Mouse (Mus musculus) midbrain, embryonic 13.5 days (tissue): Measurements from ENCODE around the gene Mta3. TPM values are rescaled to one million over a fixed set of nuclear protein-coding genes. Genes with fewer than 3 reads are reported as not detected.

Source experiments
- ATAC-seq: fragments of 200-750 bp; cut with Nextera tagmentation; 2 replicates; pipeline ENCODE4 v1.8.0; 2017; ENCODE audit warnings: mild to moderate bottlenecking, moderate TSS enrichment, moderate library complexity
- H3K27ac ChIP-seq: fragments of 300-500 bp; sonication (generic); 2 replicates; pipeline ENCODE4 v1.5.1; 2015; ENCODE audit warnings: inconsistent platforms, mild to moderate bottlenecking, moderate library complexity
- H3K27me3 ChIP-seq: fragments of 300-500 bp; sonication (generic); 2 replicates; pipeline ENCODE4 v1.6.1; 2015; ENCODE audit warnings: mild to moderate bottlenecking, inconsistent platforms
- H3K36me3 ChIP-seq: fragments of 300-500 bp; sonication (generic); 2 replicates; pipeline ENCODE4 v1.6.1; 2015; ENCODE audit warnings: mild to moderate bottlenecking, inconsistent platforms
- H3K4me1 ChIP-seq: fragments of 300-500 bp; sonication (generic); replicated peaks from 2 replicates; pipeline ENCODE4 v1.6.1; 2015; ENCODE audit warnings: inconsistent platforms
- H3K4me2 ChIP-seq: fragments of 300-500 bp; sonication (generic); replicated peaks from 2 replicates; pipeline ENCODE4 v1.6.1; 2015; ENCODE audit warnings: moderate library complexity, mild to moderate bottlenecking, inconsistent platforms
- H3K4me3 ChIP-seq: fragments of 300-500 bp; sonication (generic); replicated peaks from 2 replicates; pipeline ENCODE4 v1.5.1; 2015; ENCODE audit warnings: mild to moderate bottlenecking, inconsistent platforms
- H3K9ac ChIP-seq: fragments of 300-500 bp; sonication (generic); replicated peaks from 2 replicates; pipeline ENCODE4 v1.6.1; 2015; ENCODE audit warnings: mild to moderate bottlenecking, inconsistent platforms
- H3K9me3 ChIP-seq: fragments of 300-500 bp; sonication (generic); 2 replicates; pipeline ENCODE4 v1.6.1; 2016; ENCODE audit warnings: mild to moderate bottlenecking, inconsistent platforms
- WGBS: fragments of 180-500 bp; shearing (Covaris S2); methylation state at CpG from one replicate; pipeline ENCODE4 v1.1.7; 2015; 5-methylcytosine and 5-hydroxymethylcytosine counted together
- polyA plus RNA-seq: library from polyadenylated mRNA; unstranded; fragments of >200 nt; fragmentation: Nextera tagmentation; extraction: Ambion mirVana; gene quantifications from 2 replicates; pipeline ENCODE4 v1.2.1, GENCODE M21; 2015

Gene Mta3
- polyA plus RNA-seq, 1 experiment from 2014 or later = 26.6 TPM

- Histone ChIP-seq H3K4me3 (no peak overlapping the region), H3K27ac (no peak overlapping the region)
Measured at GRCm38 (mm10) chr17:83799506-83800050, 93.6 kb downstream of the Mta3 start.

GRCm38 (mm10) chr17:83803987-83804386 lies 98.0 kb downstream of the Mta3 start:
- peaks cover 20% of the 10 kb centered on the region for H3K36me3 ChIP-seq
- no peaks in the 10 kb centered on the region for H3K27me3 ChIP-seq
- H3K4me3 ChIP-seq = no peak overlapping the region
- 57% methylated on average over 9 of the region's 9 CpGs for WGBS
- 0 out of 2 replicates have a peak overlapping the region, but pooled peaks have one; percentile 2 for H3K4me2 ChIP-seq
- no peaks in the 10 kb centered on the region for H3K9me3 ChIP-seq
- H3K9ac ChIP-seq = no peak overlapping the region
- ATAC-seq = peak; percentile 73
- peak overlapping the region; percentile 57; the same call in 1 of the 2 replicates for H3K27ac ChIP-seq
- H3K4me1 ChIP-seq = peaks cover 11% of the 10 kb centered on the region; the same call in 1 of the 2 replicates

More at GRCm38 (mm10) chr17:83799506-83800050, 93.6 kb downstream of the Mta3 start:
- 95% methylated on average over 11 of the region's 11 CpGs for WGBS
- Histone ChIP-seq H3K4me1 (peaks cover 9% of the 10 kb centered on the region; the same call in 1 of the 2 replicates), H3K4me2 (no peak overlapping the region), H3K27me3 (no peaks in the 10 kb centered on the region), H3K36me3 (peaks cover 7% of the 10 kb centered on the region), H3K9ac (no peak overlapping the region), H3K9me3 (no peaks in the 10 kb centered on the region)
- no peak for ATAC-seq

- H3K9me3 ChIP-seq = no peaks in the 10 kb centered on the region
- H3K4me3 ChIP-seq = no peak overlapping the region
- 85% methylated on average over 9 of the region's 9 CpGs for WGBS
- no peak overlapping the region for H3K27ac ChIP-seq
- no peak overlapping the region for H3K4me2 ChIP-seq
- no peaks in the 10 kb centered on the region for H3K27me3 ChIP-seq
- no peak for ATAC-seq
- H3K36me3 ChIP-seq = peaks cover 20% of the 10 kb centered on the region
- peaks cover 11% of the 10 kb centered on the region; the same call in 1 of the 2 replicates for H3K4me1 ChIP-seq
- H3K9ac ChIP-seq = no peak overlapping the region
Measured at GRCm38 (mm10) chr17:83805078-83805477, 99.1 kb downstream of the Mta3 start.

- no peaks in the 10 kb centered on the region for H3K27me3 ChIP-seq
- ATAC-seq = no peak
- H3K4me3 ChIP-seq = no peak overlapping the region
- no peak overlapping the region for H3K4me2 ChIP-seq
- no peaks in the 10 kb centered on the region for H3K9me3 ChIP-seq
- WGBS = 86% methylated on average over 7 of the region's 7 CpGs
- no peak overlapping the region for H3K27ac ChIP-seq
- H3K36me3 ChIP-seq = peaks cover 17% of the 10 kb centered on the region; the same call in 1 of the 2 replicates
- H3K9ac ChIP-seq = no peak overlapping the region
- peaks cover 11% of the 10 kb centered on the region; the same call in 1 of the 2 replicates for H3K4me1 ChIP-seq
Measured at GRCm38 (mm10) chr17:83807345-83807744, 101.4 kb downstream of the Mta3 start.

GRCm38 (mm10) chr17:83807778-83808398 lies 101.9 kb downstream of the Mta3 start:
- H3K4me1 ChIP-seq = peaks cover 11% of the 10 kb centered on the region; the same call in 1 of the 2 replicates
- no peak overlapping the region for H3K4me2 ChIP-seq
- H3K9ac ChIP-seq = no peak overlapping the region
- no peaks in the 10 kb centered on the region for H3K27me3 ChIP-seq
- H3K27ac ChIP-seq = no peak overlapping the region
- peaks cover 17% of the 10 kb centered on the region; the same call in 1 of the 2 replicates for H3K36me3 ChIP-seq
- no peak for ATAC-seq
- no peak overlapping the region for H3K4me3 ChIP-seq
- WGBS = 74% methylated on average over 11 of the region's 11 CpGs
- no peaks in the 10 kb centered on the region for H3K9me3 ChIP-seq

- Histone ChIP-seq H3K4me2 (no peak overlapping the region), H3K27ac (no peak overlapping the region), H3K4me1 (peaks cover 11% of the 10 kb centered on the region; the same call in 1 of the 2 replicates), H3K9ac (no peak overlapping the region), H3K4me3 (no peak overlapping the region), H3K27me3 (no peaks in the 10 kb centered on the region), H3K36me3 (peaks cover 17% of the 10 kb centered on the region; the same call in 1 of the 2 replicates), H3K9me3 (no peaks in the 10 kb centered on the region)
- WGBS = 92% methylated on average over 12 of the region's 12 CpGs
- no peak for ATAC-seq
Measured at GRCm38 (mm10) chr17:83808476-83809098, 102.6 kb downstream of the Mta3 start.

- no peak for ATAC-seq
- H3K4me2 ChIP-seq = no peak overlapping the region
- no peaks in the 10 kb centered on the region for H3K27me3 ChIP-seq
- no peaks in the 10 kb centered on the region for H3K9me3 ChIP-seq
- WGBS = 92% methylated on average over 17 of the region's 17 CpGs
- H3K36me3 ChIP-seq = peaks cover 17% of the 10 kb centered on the region; the same call in 1 of the 2 replicates
- no peak overlapping the region for H3K4me3 ChIP-seq
- H3K27ac ChIP-seq = no peak overlapping the region
- H3K4me1 ChIP-seq = peaks cover 4% of the 10 kb centered on the region; the same call in 1 of the 2 replicates
- no peak overlapping the region for H3K9ac ChIP-seq
Measured at GRCm38 (mm10) chr17:83809197-83809829, 103.3 kb downstream of the Mta3 start.

GRCm38 (mm10) chr17:83810285-83810684 lies 104.3 kb downstream of the Mta3 start:
- H3K4me3 ChIP-seq = no peak overlapping the region
- ATAC-seq = no peak
- WGBS = 95% methylated on average over 5 of the region's 5 CpGs
- H3K4me2 ChIP-seq = no peak overlapping the region
- no peaks in the 10 kb centered on the region for H3K9me3 ChIP-seq
- peaks cover 10% of the 10 kb centered on the region; the same call in 1 of the 2 replicates for H3K36me3 ChIP-seq
- H3K4me1 ChIP-seq = no peaks in the 10 kb centered on the region
- no peak overlapping the region for H3K27ac ChIP-seq
- H3K9ac ChIP-seq = no peak overlapping the region
- no peaks in the 10 kb centered on the region for H3K27me3 ChIP-seq

- H3K4me2 ChIP-seq = no peak overlapping the region
Measured at GRCm38 (mm10) chr17:83812200-83812944, 106.4 kb downstream of the Mta3 start.

GRCm38 (mm10) chr17:83813050-83813449 lies 107.1 kb downstream of the Mta3 start:
- no peak overlapping the region for H3K27ac ChIP-seq
- no peaks in the 10 kb centered on the region for H3K4me1 ChIP-seq
- no peak for ATAC-seq
- H3K4me3 ChIP-seq = no peak overlapping the region
- H3K9me3 ChIP-seq = no peaks in the 10 kb centered on the region
- no peak overlapping the region for H3K4me2 ChIP-seq
- H3K9ac ChIP-seq = no peak overlapping the region
- H3K27me3 ChIP-seq = no peaks in the 10 kb centered on the region
- 93% methylated on average over 4 of the region's 4 CpGs for WGBS
- 0 out of 2 replicates have a peak, but pooled peaks cover under 1% of the 10 kb centered on the region for H3K36me3 ChIP-seq

More at GRCm38 (mm10) chr17:83812200-83812944, 106.4 kb downstream of the Mta3 start:
- 90% methylated on average over 17 of the region's 17 CpGs for WGBS
- Histone ChIP-seq H3K4me1 (no peaks in the 10 kb centered on the region), H3K27me3 (no peaks in the 10 kb centered on the region), H3K4me3 (no peak overlapping the region), H3K9ac (no peak overlapping the region), H3K36me3 (no peaks in the 10 kb centered on the region), H3K9me3 (no peaks in the 10 kb centered on the region), H3K27ac (no peak overlapping the region)
- no peak for ATAC-seq

- no peak for ATAC-seq
- peaks cover 15% of the 10 kb centered on the region for H3K4me1 ChIP-seq
- 87% methylated on average over 7 of the region's 7 CpGs for WGBS
- H3K36me3 ChIP-seq = 0 out of 2 replicates have a peak, but pooled peaks cover 3% of the 10 kb centered on the region
- H3K9me3 ChIP-seq = no peaks in the 10 kb centered on the region
- no peak overlapping the region for H3K9ac ChIP-seq
- no peak overlapping the region for H3K4me3 ChIP-seq
- no peak overlapping the region for H3K27ac ChIP-seq
- no peak overlapping the region for H3K4me2 ChIP-seq
- no peaks in the 10 kb centered on the region for H3K27me3 ChIP-seq
Measured at GRCm38 (mm10) chr17:83816996-83817395, 111.0 kb downstream of the Mta3 start.
